Mouse (Mus musculus): ENCODE results near the gene Morc3. TPM values are rescaled to one million over a fixed set of nuclear protein-coding genes. Genes with fewer than 3 reads are reported as not detected.
A peak's percentile ranks its signal among the peaks of the same experiment; 100 is the strongest.

Gene Morc3
- polyA plus RNA-seq, 1 experiment from 2014 or later = 40.0 TPM

DNA sequence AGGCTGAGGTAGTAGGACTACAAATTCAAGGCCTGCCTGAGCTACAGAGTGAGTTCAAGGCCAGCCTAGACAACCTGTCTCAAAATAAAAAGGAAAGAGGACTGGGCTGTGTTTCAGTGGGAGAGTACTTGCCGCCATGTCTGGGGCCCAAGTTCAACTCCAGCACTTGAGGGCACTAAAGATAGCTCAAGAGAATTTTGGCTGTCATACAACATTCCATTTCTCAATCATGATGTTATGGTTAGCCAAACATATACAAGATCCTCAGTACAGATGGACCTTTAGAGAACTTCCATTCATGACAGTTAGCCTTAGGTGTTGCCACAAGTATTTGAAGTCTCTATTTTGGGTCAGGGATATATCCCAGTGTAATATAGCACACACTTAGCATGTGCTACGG, 2.2 kb downstream of the Morc3 start:
- Histone ChIP-seq H3K4me3 (no peak overlapping the region), H3K4me2 (replicated peaks) (peak overlapping the region; percentile 83; the same call in 1 of the 2 replicates), H3K27me3 (peaks cover 5% of the 10 kb centered on the region; the same call in 1 of the 2 replicates), H3K9ac (replicated peaks) (no peak overlapping the region), H3K9me3 (no peaks in the 10 kb centered on the region), H3K36me3 (peaks cover 7% of the 10 kb centered on the region; the same call in 1 of the 2 replicates), H3K4me1 (peaks cover 18% of the 10 kb centered on the region), H3K27ac (replicated peaks) (no peak overlapping the region)
- WGBS = 93% methylated on average over 2 of the region's 2 CpGs
- ATAC-seq (ENCODE audit: low FRiP score, low read depth) = no peak

DNA sequence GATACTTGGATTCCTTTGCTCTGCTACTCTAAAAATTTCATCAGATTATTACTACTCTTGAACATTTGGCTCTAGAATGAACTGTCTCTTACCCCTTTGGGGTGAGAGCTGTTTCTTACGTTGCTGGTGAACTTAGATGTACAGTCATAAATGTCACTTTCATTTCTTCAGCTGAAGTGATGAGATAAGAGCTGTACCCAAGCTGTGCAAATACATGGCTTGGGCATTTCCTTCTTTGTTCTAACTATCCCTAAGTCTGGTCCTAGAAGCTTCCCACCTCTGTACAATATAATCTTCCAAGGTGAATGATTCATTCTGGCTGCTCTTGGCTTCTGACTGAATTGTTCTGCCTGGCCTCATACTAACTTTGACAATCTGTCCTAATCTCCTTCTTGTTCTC, 7.1 kb downstream of the Morc3 start:
- no peak for ATAC-seq (ENCODE audit: low FRiP score, low read depth)
- no peak overlapping the region for H3K9ac ChIP-seq (replicated peaks)
- no peak overlapping the region for H3K4me2 ChIP-seq (replicated peaks)
- 93% methylated on average over 1 of the region's 1 CpGs for WGBS
- H3K4me1 ChIP-seq = 0 out of 2 replicates have a peak, but pooled peaks cover 5% of the 10 kb centered on the region
- H3K27ac ChIP-seq (replicated peaks) = no peak overlapping the region
- H3K9me3 ChIP-seq = no peaks in the 10 kb centered on the region
- peaks cover 17% of the 10 kb centered on the region for H3K36me3 ChIP-seq
- H3K4me3 ChIP-seq = no peak overlapping the region
- no peaks in the 10 kb centered on the region for H3K27me3 ChIP-seq

DNA sequence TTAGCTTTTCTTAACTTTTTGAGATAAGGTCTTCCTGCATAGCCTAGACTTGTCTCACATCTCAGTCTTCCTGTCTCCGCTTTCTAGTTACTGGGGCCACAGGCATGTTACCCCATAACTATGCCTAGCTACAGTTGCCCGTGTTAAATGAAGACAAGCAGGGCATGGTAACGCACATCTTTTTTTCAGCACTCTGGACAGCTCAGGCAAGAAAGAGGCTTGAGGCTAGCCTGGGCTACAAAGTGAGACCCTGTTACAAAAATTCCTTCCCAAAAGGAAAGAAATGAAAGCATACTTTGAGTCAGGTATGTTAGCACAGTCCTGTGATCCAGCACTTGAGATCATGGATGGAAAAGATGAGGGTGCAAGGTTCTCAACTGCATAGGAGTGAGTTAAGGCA, 18.6 kb downstream of the Morc3 start:
- H3K9me3 ChIP-seq = no peaks in the 10 kb centered on the region
- peaks cover 89% of the 10 kb centered on the region for H3K36me3 ChIP-seq
- no peak overlapping the region for H3K9ac ChIP-seq (replicated peaks)
- ATAC-seq (ENCODE audit: low FRiP score, low read depth) = no peak
- H3K4me1 ChIP-seq = no peaks in the 10 kb centered on the region
- 95% methylated on average over 3 of the region's 3 CpGs for WGBS
- no peaks in the 10 kb centered on the region for H3K27me3 ChIP-seq
- H3K4me3 ChIP-seq = no peak overlapping the region
- no peak overlapping the region for H3K4me2 ChIP-seq (replicated peaks)
- no peak overlapping the region for H3K27ac ChIP-seq (replicated peaks)

DNA sequence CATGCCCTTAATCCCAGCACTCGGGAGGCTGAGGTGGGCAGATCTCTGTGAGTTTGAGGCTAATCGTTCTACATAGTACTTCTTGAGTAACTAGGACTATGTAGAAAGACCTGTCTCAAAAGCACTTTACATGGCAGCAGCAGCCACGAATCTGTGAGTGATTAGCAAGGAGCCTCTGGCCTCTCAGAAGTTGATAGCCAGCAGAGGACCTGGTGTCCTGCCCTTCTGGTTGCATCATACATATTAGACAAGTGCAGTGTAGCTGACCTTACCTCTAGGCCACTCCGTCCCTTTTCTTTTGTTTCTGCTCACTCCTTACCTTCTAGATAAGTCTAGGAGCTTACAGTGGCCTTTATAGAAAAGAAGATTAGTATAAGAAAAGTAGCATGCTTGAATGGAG, 28.0 kb downstream of the Morc3 start:
- Histone ChIP-seq H3K9ac (replicated peaks) (no peak overlapping the region), H3K27ac (replicated peaks) (no peak overlapping the region), H3K4me3 (no peak overlapping the region), H3K27me3 (no peaks in the 10 kb centered on the region), H3K9me3 (no peaks in the 10 kb centered on the region), H3K4me2 (replicated peaks) (no peak overlapping the region), H3K4me1 (no peaks in the 10 kb centered on the region), H3K36me3 (peaks cover 82% of the 10 kb centered on the region)
- WGBS = 90% methylated on average over 4 of the region's 4 CpGs
- no peak for ATAC-seq (ENCODE audit: low FRiP score, low read depth)

DNA sequence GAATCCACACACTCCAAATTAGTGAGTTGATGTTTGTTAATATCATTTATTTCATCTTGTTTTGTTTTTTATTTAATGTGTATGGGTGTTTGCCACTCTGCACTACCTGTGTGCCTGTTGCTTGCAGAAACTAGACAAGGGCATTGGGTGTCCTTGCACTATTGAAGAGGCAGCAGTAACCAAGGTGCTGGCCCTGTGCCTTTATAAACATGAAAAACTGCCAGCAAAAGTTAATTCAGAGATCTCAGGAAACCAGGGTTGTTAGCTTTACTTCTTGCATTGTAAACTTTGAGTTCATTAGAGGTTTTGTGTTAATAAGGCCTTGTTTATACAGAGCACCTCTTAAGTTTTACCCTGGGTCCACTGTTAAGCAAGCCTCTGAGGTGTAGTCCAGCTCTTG, 28.8 kb downstream of the Morc3 start:
- no peak overlapping the region for H3K4me2 ChIP-seq (replicated peaks)
- H3K4me3 ChIP-seq = no peak overlapping the region
- ATAC-seq (ENCODE audit: low FRiP score, low read depth) = no peak
- no peak overlapping the region for H3K9ac ChIP-seq (replicated peaks)
- no peaks in the 10 kb centered on the region for H3K4me1 ChIP-seq
- H3K36me3 ChIP-seq = peaks cover 82% of the 10 kb centered on the region
- no peak overlapping the region for H3K27ac ChIP-seq (replicated peaks)
- no peaks in the 10 kb centered on the region for H3K9me3 ChIP-seq
- no peaks in the 10 kb centered on the region for H3K27me3 ChIP-seq

DNA sequence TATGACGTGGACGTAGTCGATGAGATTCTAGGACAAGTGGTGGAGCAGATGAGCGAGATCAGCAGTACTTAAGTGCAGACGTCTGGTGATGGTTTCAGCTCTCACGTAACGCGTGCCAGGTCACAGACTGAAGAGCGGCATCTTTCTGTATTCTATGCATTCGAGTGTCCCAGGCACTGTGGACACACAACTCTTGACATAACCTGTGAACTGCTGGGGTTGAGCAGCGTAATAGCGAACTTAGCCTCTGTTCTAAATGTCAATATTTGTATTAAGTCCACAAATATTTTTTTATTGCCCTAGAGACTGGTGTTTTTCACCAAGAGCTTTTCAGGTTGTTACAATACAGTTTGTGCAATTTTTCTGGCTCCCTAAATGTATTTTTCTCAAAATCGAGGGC, 42.9 kb downstream of the Morc3 start:
- H3K36me3 ChIP-seq = peaks cover 72% of the 10 kb centered on the region
- H3K4me3 ChIP-seq = no peak overlapping the region
- ATAC-seq (ENCODE audit: low FRiP score, low read depth) = no peak
- 94% methylated on average over 13 of the region's 13 CpGs for WGBS
- H3K4me1 ChIP-seq = no peaks in the 10 kb centered on the region
- H3K27ac ChIP-seq (replicated peaks) = no peak overlapping the region
- no peak overlapping the region for H3K9ac ChIP-seq (replicated peaks)
- H3K27me3 ChIP-seq = no peaks in the 10 kb centered on the region
- H3K4me2 ChIP-seq (replicated peaks) = no peak overlapping the region
- H3K9me3 ChIP-seq = no peaks in the 10 kb centered on the region

DNA sequence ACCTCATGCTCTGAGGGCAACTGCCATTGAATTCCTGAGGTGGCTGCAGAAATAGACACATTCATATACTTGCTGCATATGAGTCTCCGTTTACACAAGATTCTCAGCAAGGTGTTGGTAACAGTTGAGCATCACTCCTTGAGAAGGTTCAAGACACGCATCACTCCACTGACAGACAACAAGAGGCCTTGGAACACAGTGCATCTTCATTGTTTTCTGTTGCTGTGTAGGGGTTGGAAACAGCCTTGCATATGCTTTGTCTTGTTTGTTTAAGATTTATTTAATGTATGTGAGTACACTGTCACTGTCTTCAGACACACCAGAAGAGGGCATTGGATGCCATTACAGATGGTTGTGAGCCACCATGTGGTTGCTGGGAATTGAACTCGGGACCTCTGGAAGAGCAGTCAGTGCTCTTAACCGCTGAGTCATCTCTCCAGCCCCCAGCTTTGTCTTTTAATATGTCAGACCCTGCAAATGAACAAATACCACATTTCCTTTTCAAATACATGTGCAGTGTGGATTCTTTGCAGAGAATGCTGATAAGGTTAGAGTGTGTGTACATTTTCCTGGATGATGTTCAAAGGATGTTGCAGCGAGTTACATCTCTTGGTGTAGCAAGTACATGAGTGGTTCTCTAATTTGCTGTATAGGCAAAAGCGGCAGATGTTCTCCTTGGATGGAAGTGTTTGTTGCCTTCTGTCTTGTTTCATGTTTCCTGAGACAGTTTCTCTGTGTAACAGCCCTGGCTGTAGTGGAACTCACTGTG, 45.9 kb downstream of the Morc3 start:
- 92% methylated on average over 6 of the region's 6 CpGs for WGBS
- no peak overlapping the region for H3K4me2 ChIP-seq (replicated peaks)
- H3K4me3 ChIP-seq = no peak overlapping the region
- no peak overlapping the region for H3K9ac ChIP-seq (replicated peaks)
- no peak overlapping the region for H3K27ac ChIP-seq (replicated peaks)
- no peaks in the 10 kb centered on the region for H3K4me1 ChIP-seq
- no peaks in the 10 kb centered on the region for H3K9me3 ChIP-seq
- peaks cover 3% of the 10 kb centered on the region; the same call in 1 of the 2 replicates for H3K27me3 ChIP-seq
- peaks cover 45% of the 10 kb centered on the region for H3K36me3 ChIP-seq
- ATAC-seq (ENCODE audit: low FRiP score, low read depth) = no peak

DNA sequence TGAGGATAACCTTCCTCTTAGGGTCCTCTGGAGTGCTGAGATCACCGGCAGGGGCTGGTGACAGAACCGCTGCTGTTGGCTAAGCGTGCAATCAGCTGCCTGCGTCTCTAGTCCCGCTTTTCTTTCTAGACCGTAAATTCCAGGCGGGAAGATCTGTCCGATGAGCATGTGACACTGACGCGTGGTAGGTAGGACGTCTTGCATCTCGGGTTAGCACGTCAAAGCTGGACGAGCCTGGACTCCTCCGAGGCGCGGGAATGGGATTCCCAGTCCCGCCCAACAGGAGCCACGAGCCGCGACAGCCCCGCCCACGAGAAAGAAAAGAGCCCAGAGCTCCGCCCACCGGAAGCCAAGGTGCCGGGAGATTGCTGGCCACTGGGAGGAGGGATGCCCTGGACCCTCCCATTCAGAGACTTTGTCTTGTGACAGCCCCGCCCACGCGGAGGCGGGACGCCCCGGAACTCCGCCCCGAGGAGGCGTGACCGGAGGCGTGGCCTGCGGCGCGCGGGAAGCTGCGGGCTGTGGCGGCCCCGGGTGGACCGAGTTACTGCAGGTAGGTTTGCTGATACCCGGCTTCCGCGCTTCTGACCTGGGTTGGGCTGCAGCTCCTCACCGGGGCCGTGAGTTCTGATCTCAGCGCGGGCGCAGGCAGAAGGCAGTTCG, 51.6 kb downstream of the Morc3 start, which contains the start of gene Chaf1b:
Gene Chaf1b (plus strand): TSS at position 479 of the 663 bp plus-strand sequence.
- Histone ChIP-seq H3K4me1 (peaks cover 22% of the 10 kb centered on the region; the same call in 1 of the 2 replicates), H3K9ac (replicated peaks) (peak within 1 kb of the TSS; percentile 73), H3K27me3 (peaks cover 3% of the 10 kb centered on the region; the same call in 1 of the 2 replicates), H3K36me3 (peaks cover 16% of the 10 kb centered on the region), H3K9me3 (no peaks in the 10 kb centered on the region), H3K4me2 (replicated peaks) (peak within 1 kb of the TSS; percentile 89), H3K27ac (replicated peaks) (0 out of 2 replicates have a peak within 1 kb of the TSS, but pooled peaks have one; percentile 26), H3K4me3 (peak within 1 kb of the TSS; percentile 79)
- ATAC-seq (ENCODE audit: low FRiP score, low read depth) = peak; percentile 96
- WGBS = under 1% methylated on average over 54 of the region's 54 CpGs

DNA sequence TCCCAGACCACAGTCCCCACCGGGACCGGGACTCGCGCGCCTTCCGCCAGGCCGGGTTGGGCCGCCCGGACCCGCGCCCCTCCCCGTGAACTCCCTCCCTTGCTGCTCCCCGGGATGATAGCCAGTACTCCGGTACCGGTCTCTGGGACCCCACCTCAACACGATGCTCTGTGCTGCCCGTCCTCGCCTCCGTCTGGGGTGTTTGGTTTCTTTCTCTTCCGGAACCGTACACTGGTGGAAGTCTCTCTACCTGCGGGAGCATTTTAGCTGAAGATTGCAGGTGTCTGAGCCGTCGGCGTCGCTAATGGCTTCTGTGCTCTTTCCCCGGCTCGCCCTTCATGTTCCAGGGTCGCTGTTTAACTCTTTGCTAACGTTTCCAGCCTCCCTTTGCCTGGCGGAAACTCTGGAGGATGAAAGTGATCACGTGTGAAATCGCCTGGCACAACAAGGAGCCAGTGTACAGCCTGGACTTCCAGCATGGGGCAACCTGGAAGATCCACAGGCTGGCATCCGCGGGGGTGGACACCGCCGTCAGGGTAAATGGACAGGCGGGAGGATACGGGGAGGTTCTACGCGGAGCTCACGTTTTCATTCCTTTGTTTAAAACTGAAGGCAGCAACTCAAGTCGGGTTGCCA, 52.3 kb downstream of the Morc3 start:
- H3K4me3 ChIP-seq = peak overlapping the region; percentile 79
- peaks cover 3% of the 10 kb centered on the region; the same call in 1 of the 2 replicates for H3K27me3 ChIP-seq
- peaks cover 22% of the 10 kb centered on the region; the same call in 1 of the 2 replicates for H3K4me1 ChIP-seq
- ATAC-seq (ENCODE audit: low FRiP score, low read depth) = peak; percentile 63; the same call in 1 of the 2 replicates
- peak overlapping the region; percentile 73 for H3K9ac ChIP-seq (replicated peaks)
- H3K9me3 ChIP-seq = no peaks in the 10 kb centered on the region
- peaks cover 21% of the 10 kb centered on the region for H3K36me3 ChIP-seq
- WGBS = under 1% methylated on average over 43 of the region's 43 CpGs
- peak overlapping the region; percentile 89 for H3K4me2 ChIP-seq (replicated peaks)
- H3K27ac ChIP-seq (replicated peaks) = no peak overlapping the region

DNA sequence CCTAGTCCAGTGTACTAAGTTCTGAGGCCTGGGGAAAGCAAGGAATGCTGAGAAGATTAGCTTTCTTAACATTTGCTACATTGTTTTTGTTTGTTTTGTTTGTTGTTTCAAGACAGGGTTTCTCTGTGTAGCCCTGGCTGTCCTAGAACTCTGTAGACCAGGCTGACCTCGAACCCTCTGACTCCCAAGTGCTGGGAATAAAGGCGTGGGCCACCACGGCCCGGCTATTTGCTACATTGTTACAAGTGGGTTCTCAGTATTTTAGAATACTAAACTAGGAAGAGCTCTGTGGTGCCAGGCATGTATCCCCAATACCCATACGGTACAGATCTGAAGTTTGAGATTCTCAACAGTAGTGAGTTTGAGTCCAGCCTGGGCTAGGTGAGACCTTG, 52.8 kb downstream of the Morc3 start:
- peaks cover 3% of the 10 kb centered on the region; the same call in 1 of the 2 replicates for H3K27me3 ChIP-seq
- peaks cover 22% of the 10 kb centered on the region; the same call in 1 of the 2 replicates for H3K4me1 ChIP-seq
- H3K9ac ChIP-seq (replicated peaks) = peak overlapping the region; percentile 73
- H3K36me3 ChIP-seq = peaks cover 25% of the 10 kb centered on the region
- ATAC-seq (ENCODE audit: low FRiP score, low read depth) = no peak
- no peaks in the 10 kb centered on the region for H3K9me3 ChIP-seq
- peak overlapping the region; percentile 89 for H3K4me2 ChIP-seq (replicated peaks)
- H3K4me3 ChIP-seq = peak overlapping the region; percentile 79
- 46% methylated on average over 5 of the region's 5 CpGs for WGBS
- no peak overlapping the region for H3K27ac ChIP-seq (replicated peaks)

DNA sequence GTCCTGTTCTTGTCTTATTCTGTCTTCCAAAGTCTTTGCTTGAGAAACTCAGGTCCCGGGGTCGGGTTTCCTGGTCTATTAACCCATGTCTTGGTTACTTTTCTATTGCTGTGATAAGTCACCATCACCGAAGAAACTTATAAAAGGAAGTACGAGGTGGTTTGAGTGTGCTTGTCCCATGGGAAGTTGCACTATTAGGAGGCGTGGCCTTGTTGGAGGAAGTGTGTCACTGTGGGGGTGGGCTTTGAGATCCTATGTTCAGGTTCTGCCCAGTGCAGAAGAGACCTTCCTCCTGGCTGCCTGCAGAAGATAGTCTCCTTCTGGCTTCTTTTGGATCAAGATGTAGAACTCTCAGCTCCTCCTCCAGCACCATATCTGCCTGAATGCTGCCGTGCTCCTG, 56.6 kb downstream of the Morc3 start:
- Histone ChIP-seq H3K4me2 (replicated peaks) (no peak overlapping the region), H3K36me3 (peaks cover 59% of the 10 kb centered on the region), H3K4me1 (peaks cover 18% of the 10 kb centered on the region; the same call in 1 of the 2 replicates), H3K9ac (replicated peaks) (no peak overlapping the region), H3K9me3 (no peaks in the 10 kb centered on the region), H3K27me3 (no peaks in the 10 kb centered on the region), H3K4me3 (no peak overlapping the region), H3K27ac (replicated peaks) (no peak overlapping the region)
- ATAC-seq (ENCODE audit: low FRiP score, low read depth) = no peak
- 89% methylated on average over 6 of the region's 6 CpGs for WGBS

Data from midbrain, embryonic 12.5 days (tissue).